Mouse (Mus musculus) heart, postnatal 10 days (tissue): ENCODE data around the gene Crocc. TPM values are rescaled to one million over a fixed set of nuclear protein-coding genes. Genes with fewer than 3 reads are reported as not detected.
A peak's percentile ranks its signal among the peaks of the same experiment; 100 is the strongest.

Experiments
- DNase-seq, 2 experiments: peaks; one replicate each; pipeline ENCODE4 v3.0.0; 2021
- intact Hi-C: fragments of 180-260 bp; cut with DNase I; formaldehyde crosslinking; loops from one replicate; pipeline ENCODE4 v1.15.1; 2025
- total RNA-seq, 2 experiments: library from RNA; stranded (reverse); gene quantifications; 2 replicates each; pipeline ENCODE4 v1.2.3; 2021

Crocc gene
- total RNA-seq, 2 experiments from 2014 or later: 7.0 to 7.4 TPM

DNA sequence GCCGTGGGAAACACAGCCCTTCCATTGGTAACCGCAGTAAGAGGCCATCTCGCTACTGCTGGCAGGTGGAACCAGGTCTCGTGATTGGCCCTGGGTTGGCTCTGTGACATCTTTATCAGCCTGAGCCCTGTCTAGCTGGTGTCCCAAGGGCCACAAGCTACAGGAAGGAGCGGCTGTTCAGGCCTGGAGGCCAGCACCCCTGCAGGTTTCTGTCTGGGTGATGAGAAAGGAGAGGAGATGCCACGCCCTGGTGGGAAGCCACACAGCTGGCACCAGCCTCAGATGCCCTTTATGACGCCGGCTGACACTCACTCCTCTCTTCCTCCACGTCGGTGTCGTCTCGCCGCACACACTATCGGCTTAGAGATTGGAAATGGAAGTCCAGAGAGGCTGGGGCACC lies 70.9 kb downstream of the Crocc start:
- intact Hi-C loops: no loop called here
- DNase-seq: no peak

DNA sequence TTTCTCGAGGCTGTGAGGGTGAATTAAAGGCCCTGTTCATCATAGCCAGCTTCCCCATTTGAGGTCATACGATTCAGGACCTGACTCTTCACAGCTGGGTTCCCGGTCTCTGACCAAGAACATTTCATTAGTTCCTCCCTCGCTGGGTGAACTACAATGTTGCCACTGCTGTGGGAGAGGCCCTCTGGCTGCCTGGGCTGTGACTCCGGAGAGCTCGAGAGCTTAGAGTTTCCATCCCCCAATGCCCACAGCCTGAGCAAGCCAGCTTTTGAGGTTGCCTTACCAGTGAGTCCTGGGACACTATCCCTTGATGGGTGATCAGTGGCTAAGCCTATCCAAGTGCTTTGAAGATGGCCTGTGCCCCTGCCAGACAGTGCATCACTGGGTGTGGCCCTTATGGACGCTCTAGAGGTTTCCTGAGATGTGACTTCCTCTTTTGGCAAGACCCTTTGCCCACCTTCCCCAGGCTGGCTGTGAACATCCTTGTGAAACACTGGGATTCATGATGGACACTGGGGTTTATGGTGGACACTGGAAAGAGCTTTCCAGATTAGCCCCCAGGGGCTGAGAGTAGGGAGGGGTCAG lies 71.6 kb downstream of the Crocc start:
- intact Hi-C loops: no loop called here
- peak in 1 of 2 experiments; percentile 32 for DNase-seq

DNA sequence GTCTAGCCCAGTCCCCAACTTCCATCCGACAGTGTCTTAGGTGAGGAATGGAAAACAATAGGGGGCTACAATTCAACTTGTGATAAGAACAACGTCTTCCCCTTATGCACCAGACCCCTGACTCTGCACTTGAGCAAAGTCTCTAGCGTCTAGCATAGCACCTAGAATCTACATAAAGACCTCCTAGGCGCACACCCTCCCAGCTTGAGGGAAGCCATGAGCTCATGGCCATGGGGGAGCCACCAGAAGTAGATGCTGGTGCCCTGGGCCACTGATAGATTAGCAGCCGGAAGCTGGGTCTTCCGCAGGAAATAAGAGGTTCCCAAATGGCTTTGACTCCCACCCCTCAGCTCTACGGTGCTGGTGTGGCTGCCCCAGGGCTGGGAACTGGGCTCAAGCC lies 72.9 kb downstream of the Crocc start:
- DNase-seq: no peak
- intact Hi-C loops: loop anchor here (1.0 kb wide), 1 partner anchor 34 kb away; no protein-coding TSS in a partner anchor

DNA sequence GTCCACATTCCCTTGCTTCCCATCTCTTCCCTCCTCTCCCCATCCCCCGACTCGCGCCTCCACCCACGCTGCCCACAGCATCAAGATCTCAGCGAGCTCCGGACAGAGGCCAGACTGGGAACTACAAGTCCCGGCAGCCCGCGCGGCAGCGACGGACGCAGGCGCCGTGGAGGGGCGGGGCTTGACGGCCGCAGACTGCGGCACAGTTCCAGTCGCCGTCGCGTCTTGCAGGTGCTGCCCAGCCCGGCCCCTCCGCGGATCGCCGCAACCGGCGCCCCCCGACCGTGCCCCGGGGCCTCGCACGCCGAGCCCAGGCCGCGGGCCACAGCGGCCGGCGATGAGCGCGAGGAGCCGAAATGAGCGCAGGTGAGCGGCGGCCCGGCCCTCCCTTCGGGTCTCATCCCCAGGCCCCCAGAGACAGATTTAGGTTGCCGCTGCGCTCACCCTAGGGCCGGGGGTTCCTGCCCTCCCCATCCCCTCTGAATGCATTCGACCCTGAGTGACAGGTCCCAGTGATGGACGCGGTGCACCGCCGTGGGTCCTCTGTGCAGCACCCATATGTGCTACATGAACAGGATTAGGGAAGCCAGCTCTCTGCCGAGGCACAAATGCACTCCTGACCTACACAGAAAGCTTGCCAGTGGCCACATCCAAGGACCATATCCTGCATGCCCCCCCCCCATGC lies 73.5 kb downstream of the Crocc start, which contains the start of gene Atp13a2:
Gene Atp13a2, plus strand, starts transcription at position 163 of the 685 bp plus-strand sequence.
- intact Hi-C loops: loop anchor here (1.0 kb wide), 2 partner anchors 24 to 34 kb away; no protein-coding TSS in a partner anchor
- DNase-seq: peak; percentile 93 to 94

DNA sequence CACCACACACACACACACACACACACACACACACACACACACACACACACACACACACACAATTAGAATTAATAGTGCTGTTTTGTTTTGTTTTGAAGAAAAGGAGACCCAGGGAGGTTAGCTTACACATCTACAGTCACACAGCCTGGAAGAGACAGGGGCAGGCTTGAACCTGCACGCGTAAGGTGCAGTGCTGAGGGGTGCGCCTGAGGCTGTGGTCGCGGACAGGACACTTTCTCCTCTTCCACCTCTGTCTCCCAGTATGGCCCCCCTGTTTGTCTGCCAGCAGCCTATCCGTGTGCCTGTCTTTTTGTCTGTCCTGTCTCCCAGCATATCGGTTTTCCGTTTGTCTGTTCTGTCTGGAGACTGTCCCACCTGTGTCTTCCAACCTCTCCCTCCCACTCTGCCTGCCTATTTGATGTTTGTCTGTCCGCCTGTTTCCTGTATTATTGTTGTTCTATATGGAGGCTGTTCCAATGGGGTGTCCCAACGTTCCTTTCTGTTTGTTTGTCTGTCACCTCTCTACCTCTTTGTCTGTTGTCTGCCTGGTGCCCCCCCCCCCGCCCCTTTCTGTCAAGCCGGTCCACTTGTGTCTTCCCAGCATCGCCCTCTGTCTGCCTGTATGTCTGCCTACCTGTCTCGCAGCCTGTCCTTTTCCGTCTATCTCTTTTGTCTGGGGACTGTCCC lies 74.2 kb downstream of the Crocc start:
- intact Hi-C loops: loop anchor here (1.0 kb wide), 1 partner anchor 23 kb away; no protein-coding TSS in a partner anchor
- no peak for DNase-seq

DNA sequence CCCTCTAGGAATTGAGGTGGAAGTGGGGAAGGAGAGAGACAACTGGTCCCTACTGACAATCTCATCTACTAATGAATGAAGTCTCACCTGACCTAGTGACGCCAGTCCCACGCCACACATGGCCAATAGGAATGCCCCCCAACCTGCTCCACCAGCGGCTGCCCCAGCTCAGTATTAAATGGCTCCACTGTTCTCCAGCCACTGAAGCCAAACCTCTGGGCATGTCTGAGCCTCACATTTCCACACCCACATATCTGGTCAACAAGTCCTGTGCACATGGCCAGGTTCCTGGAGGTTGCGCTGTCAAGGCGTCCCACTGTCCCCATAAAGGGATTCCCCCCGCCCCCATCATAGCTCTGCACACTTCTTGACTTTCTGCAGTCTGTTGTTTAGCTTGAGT lies 75.8 kb downstream of the Crocc start:
- intact Hi-C loops: no loop called here
- DNase-seq: no peak

DNA sequence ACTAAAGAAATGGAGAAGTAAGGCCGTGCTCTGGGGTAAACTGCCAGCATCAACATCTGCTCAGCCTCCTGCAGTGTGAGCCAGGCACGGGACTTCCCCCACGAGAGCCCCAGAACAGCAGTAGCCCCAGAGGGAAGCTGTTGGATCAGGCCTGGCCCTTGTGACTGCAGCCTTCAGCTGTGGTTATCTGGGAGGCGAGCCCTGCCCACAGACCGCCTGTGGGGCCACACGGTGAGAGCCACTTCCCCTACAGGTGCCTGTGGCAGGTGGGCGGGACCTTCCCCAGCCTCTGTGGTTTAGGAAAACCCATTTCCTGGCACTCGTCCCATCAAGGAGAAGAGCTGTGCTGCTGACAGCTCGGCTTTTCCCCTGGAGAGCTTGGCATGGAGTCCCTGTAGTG lies 76.9 kb downstream of the Crocc start:
- DNase-seq: peak; percentile 65 to 70
- intact Hi-C loops: no loop called here

DNA sequence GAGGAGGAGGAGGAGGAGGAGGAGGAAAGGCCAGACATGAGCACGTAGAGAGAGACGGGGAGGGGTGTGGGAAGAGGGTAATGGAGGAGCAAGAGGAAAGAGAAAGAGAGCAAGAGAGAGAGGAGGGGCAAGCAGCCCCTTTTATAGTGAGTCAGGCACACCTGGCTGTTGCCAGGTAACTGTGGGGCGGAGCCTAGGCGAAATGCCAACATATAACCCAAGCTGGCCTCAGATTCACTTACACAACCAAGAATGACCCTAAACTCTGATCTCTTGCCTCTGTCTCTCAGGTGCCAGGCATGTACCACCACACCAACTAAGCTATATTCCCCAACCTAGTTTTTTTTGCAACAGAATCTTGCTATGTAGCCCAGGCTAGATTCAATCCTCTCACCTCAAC lies 77.5 kb downstream of the Crocc start:
- no peak for DNase-seq
- intact Hi-C loops: no loop called here

DNA sequence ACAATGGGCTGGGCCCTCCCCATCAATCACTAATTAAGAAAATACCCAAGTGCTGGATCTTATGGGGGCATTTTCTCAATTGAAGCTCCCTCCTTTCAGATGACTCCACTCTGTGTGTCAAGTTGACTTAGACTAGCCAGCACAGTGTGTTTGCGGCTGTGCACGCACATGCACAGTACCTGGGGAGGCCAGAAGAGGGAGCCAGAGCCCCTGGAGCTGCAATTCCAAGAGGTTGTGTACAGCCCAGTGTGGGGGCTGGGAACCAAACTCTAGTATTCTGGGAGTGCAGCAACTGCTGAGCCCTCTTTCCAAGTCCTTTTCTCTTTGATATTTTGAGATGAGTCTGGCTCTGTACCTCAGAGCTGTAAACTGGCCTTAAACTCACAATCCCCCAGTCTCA lies 78.7 kb downstream of the Crocc start:
- intact Hi-C loops: no loop called here
- no peak for DNase-seq

DNA sequence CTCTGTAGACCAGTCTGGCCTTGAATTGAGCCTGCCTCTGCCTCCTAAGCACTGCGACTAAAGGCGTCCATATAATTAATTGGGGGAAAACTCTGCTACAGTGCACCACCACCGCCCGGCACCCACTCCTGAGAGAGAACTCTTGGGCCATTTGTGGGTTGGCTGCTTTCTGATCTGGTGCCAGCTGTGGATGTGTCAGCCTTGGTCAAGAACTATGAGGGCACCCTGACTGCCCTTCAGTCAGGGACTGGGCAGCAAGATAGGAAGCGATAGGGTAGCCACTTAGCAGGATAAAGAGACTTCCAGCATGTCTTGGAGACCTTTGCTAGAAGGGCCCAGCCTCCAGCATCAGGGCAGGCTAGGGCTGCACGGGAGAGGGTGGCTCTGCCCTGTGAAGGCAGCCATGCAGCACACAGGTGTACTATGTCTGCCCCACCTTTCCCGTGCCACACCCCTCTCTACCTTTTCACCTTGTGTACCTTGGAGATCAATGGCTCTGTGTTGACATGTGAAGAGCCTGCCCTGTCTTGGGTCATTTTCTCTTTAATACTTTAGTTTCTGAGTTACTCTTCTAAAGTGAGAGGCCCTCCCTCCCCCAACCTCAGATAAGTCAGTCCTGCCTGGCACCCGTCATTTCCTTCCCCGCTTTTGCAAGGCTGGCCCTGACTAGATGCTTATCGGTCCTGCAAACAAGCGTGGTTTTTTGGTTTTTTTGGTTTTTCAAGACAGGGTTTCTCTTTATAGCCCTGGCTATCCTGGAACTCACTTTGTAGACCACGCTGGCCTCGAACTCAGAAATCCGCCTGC lies 82.3 kb downstream of the Crocc start:
- intact Hi-C loops: no loop called here
- no peak for DNase-seq

DNA sequence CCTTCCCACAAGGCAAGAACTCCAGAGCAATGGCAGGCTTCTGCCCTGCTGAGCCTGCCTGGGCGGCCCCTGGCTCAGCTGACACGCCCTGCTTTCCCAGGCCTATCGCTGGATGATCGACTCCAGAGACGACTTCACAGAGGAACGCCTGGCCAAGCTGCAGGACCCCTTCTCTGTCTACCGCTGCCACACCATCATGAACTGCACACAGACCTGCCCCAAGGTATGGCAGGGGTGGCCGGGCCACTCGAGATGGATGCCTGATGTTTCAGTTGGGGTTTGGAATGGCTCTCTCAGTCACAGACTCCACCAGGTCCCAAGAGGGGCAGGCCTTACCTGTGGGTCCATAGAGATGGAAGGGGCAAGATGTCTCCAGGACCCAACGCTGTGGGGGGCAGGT lies 83.1 kb downstream of the Crocc start:
- intact Hi-C loops: no loop called here
- no peak for DNase-seq

DNA sequence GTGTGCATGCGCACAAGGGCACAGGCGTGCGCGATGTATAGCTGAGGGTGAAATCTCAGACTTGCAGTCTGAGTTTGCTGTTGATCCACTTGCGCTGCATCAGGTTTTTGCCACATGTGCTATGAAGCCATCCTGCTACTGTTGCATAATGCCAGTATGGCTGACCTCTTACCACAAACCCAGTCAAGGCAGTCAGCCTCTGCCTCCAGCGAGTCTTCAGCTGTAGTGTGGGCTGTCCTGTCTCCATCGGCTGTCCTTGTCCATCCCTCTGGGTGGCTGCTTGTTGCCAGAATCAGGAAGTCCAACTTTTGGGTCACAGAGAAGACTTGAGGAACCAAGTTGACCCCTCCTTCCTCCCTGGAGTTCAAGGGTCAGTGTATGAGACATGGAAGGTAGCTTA lies 85.0 kb downstream of the Crocc start:
- DNase-seq: no peak
- intact Hi-C loops: no loop called here

DNA sequence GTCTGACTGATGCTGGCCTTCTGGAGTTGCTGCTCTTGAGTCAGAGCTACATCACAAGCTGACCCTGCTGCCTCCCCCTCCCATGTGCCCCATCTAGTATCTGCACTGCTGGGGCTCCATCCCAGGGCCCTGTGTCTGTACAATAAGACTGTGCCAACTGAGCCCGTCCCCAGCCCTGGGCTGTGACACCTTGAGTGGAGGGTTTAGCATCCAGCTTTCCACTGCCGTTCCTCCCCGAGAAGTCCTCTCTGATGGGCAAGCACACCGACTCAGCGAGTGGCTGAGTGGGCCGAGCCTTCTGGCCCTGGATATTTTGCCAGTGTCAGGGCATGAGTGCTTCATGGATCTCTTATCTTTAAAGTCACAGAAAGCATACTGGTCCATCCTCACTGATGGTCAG lies 85.9 kb downstream of the Crocc start:
- DNase-seq: no peak
- intact Hi-C loops: no loop called here

DNA sequence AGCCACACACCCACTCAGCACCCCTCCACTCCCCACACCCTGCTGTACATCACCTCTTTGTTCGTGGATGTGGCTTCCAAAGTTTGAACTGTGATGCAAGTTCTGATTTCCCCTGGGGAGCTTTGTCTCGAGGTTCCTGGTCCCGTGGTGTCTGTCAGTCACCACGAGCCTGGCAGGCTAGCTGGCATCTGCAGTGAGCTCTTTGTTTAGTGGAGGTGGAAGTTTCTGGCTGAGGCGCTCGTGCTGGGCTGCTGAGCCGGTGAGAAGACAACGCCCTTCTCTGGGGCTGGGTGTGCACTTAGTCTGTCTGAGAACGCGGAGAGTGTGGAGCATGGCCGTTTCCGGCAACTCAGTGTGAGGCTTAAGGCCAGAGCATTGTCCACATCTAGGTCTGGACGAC lies 88.7 kb downstream of the Crocc start:
- no peak for DNase-seq
- intact Hi-C loops: no loop called here

DNA sequence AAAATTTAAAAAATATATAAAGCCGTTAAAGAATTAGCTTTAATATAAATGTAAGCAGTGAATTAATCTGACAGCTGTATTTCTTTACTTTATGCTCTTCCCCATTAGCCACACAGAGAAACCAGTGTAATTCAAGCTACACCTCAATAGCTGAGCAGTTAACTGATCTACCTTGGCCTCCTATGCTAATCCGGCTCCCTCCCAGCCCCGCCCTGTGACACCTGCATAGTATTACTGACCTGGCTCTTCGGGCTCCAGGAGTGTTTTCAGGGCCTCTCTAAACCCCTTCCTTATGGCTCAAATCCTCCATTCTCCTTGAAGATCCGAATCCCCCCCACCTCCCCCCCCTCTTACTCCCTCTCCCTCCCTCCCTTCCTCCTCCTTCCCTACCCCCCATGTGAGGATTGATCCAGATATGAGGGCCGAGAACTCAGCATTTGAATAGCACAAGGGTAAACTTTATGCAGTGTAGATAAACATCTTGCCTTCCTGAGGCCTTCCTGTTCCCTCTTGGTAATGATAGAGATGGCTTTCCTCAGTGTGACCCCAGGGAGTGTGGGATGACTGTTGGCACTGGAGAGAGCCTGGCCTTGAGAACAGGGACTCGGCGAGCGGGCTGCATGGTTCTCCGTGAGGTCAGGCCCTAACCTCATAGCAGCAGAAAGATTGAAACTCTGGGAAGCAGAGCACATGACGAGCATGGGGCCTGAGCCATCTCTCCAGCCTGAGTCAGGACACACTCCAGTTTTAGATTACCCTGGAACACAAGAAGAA lies 92.8 kb downstream of the Crocc start:
- intact Hi-C loops: no loop called here
- no peak for DNase-seq

Other genes starting within 250 kb of the Crocc start
- under 1 TPM; 0.12 TPM for gene Padi3, start 249.9 kb downstream of the Crocc start, total RNA-seq
- gene Padi1, start 214.8 kb downstream of the Crocc start, total RNA-seq: not detected
- gene Padi2, start 154.2 kb downstream of the Crocc start, total RNA-seq: 1 to 10 TPM in 1 of 2 experiments, under 1 TPM in 1; 0.65 to 1.1 TPM
- 100 to 1,000 TPM; 725 to 746 TPM for gene Sdhb, start 99.3 kb downstream of the Crocc start, total RNA-seq
- gene Atp13a2, start 73.7 kb downstream of the Crocc start, total RNA-seq: 10 to 100 TPM; 20.0 to 24.7 TPM
- gene Mfap2, start 50.1 kb downstream of the Crocc start, total RNA-seq: 10 to 100 TPM; 47.6 to 53.7 TPM
- gene Necap2, start 17.8 kb upstream of the Crocc start, total RNA-seq: 10 to 100 TPM; 33.3 to 34.3 TPM
- not detected for gene Spata21, start 27.8 kb upstream of the Crocc start, total RNA-seq
- gene Szrd1, start 79.2 kb upstream of the Crocc start, total RNA-seq: 100 to 1,000 TPM in 1 of 2 experiments, 10 to 100 TPM in 1; 92.4 to 108 TPM
- 10 to 100 TPM; 14.7 to 15.6 TPM for gene Fbxo42, start 87.4 kb upstream of the Crocc start, total RNA-seq
- gene Rsg1, start 153.4 kb upstream of the Crocc start, total RNA-seq: 1 to 10 TPM; 1.0 to 1.2 TPM
- gene Arhgef19, start 178.9 kb upstream of the Crocc start, total RNA-seq: 10 to 100 TPM; 11.6 to 14.7 TPM
- gene Epha2, start 240.7 kb upstream of the Crocc start, total RNA-seq: 1 to 10 TPM; 8.1 TPM